Mouse (Mus musculus) thymus, adult 2 months (tissue): Measurements from ENCODE around the gene Ctcf. TPM values are rescaled to one million over a fixed set of nuclear protein-coding genes. Genes with fewer than 3 reads are reported as not detected.

Experiments
- DNase-seq: peaks from one replicate; pipeline ENCODE4 v3.0.0; 2021
- H3K27ac ChIP-seq: fragments of 200-500 bp; 2 replicates; pipeline ENCODE4 v1.5.1; 2012; ENCODE audit warnings: low read length, control low read depth; ENCODE audit not compliant: control insufficient read depth, insufficient read depth
- H3K27me3 ChIP-seq: fragments of 200-500 bp; 2 replicates; pipeline ENCODE4 v1.6.1; 2012; ENCODE audit warnings: mild to moderate bottlenecking, low read length, moderate library complexity, mixed read lengths; ENCODE audit not compliant: control insufficient read depth, insufficient read depth
- H3K36me3 ChIP-seq: fragments of 200-500 bp; 2 replicates; pipeline ENCODE4 v1.6.1; 2012; ENCODE audit warnings: mild to moderate bottlenecking, low read length, moderate library complexity; ENCODE audit not compliant: control insufficient read depth, insufficient read depth
- H3K4me1 ChIP-seq: fragments of 200-500 bp; replicated peaks from 2 replicates; pipeline ENCODE4 v1.6.1; 2012; ENCODE audit warnings: low read length; ENCODE audit not compliant: control insufficient read depth, insufficient read depth
- H3K4me3 ChIP-seq: fragments of 200-500 bp; 2 replicates; pipeline ENCODE4 v1.5.1; 2012; ENCODE audit warnings: mild to moderate bottlenecking, low read length, control low read depth, moderate library complexity; ENCODE audit not compliant: control insufficient read depth, insufficient read depth
- CTCF ChIP-seq: fragments of 200-500 bp; IDR thresholded peaks from 2 replicates; pipeline ENCODE4 v1.5.1; 2012; ENCODE audit warnings: mild to moderate bottlenecking, control low read depth, low read length, moderate library complexity, borderline replicate concordance; ENCODE audit not compliant: control insufficient read depth, poor library complexity, insufficient read depth; ENCODE audit errors: extremely low read depth
- POLR2A ChIP-seq: fragments of 200-500 bp; IDR thresholded peaks from 2 replicates; pipeline ENCODE4 v1.6.1; 2012; ENCODE audit warnings: mild to moderate bottlenecking, low read length, control low read depth, moderate library complexity; ENCODE audit not compliant: control insufficient read depth, poor library complexity, insufficient read depth; ENCODE audit errors: extremely low read depth
- WGBS: fragments of 180-500 bp; shearing (Covaris S2); methylation state at CpG from one replicate; pipeline ENCODE4 v1.1.7; 2018; 5-methylcytosine and 5-hydroxymethylcytosine counted together
- polyA plus RNA-seq: library from polyadenylated mRNA; depleted of rRNA; stranded (reverse); fragments of >200 nt; gene quantifications from 2 replicates; pipeline ENCODE4 v1.2.3, GENCODE M21; 2012; rRNA removed

Ctcf gene
- 67.0 and 89.4 TPM in 2 replicates for polyA plus RNA-seq

DNA sequence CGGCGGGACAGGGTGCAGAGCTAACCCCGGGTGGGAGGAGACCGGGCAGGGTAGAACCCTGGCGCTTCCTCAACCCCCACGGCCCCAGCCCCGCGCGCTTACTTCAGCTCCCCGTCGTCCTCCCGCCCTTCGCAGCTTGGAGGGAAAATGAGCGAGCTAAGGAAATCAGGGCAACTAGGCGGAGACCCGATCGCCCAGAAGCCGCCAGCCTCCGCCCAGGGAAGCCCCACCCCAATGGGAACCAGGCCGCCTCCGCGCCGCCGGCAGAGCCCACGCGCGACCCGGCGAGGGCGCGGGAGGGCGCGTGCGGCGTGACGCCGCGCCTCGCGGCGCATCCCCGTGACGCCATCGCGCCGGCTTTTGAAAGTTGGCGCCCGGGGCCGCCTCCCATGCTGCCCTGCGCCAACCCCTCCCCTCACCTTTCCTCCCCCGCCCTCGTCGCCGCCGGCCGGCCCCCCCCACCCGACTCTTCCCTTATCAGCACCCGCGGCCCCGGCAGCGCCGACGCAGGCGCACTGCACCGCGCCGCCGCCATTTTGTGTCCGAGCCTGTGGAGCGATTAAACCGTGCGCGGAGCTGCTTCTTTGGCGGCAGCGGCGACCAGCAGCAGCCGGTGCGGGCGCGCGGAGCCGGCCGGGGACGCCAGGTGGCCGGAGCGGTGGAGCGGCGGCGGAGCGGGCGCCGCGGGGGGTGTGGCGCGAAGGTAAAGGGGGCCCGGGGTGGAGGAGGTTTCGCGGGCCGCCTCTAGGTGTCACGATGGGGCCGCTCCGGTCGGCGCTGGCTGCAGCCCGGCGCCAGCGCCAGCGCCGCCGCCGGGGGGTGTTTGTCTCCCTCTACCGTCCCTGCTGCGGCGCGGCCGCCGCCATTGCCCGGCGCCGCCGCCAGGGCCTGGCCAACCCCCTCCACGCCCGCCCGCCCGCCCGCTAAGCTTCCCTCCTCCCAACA, at the start of gene Ctcf:
Gene Ctcf, plus strand, starts transcription at position 551 of the 945 bp plus-strand sequence.
- H3K27ac ChIP-seq: peak within 1 kb of the TSS; percentile 98
- TF ChIP-seq CTCF: peak; percentile 79
- TF ChIP-seq POLR2A: peak; percentile 88
- H3K27me3 ChIP-seq: no peaks in the 10 kb centered on the region
- peaks cover 9% of the 10 kb centered on the region for H3K4me1 ChIP-seq
- peak; percentile 95 for DNase-seq
- peak within 1 kb of the TSS; percentile 86 for H3K4me3 ChIP-seq
- H3K36me3 ChIP-seq: peaks cover 5% of the 10 kb centered on the region; the same call in 1 of the 2 replicates
- WGBS: under 1% methylated on average over 125 of the region's 126 CpGs

DNA sequence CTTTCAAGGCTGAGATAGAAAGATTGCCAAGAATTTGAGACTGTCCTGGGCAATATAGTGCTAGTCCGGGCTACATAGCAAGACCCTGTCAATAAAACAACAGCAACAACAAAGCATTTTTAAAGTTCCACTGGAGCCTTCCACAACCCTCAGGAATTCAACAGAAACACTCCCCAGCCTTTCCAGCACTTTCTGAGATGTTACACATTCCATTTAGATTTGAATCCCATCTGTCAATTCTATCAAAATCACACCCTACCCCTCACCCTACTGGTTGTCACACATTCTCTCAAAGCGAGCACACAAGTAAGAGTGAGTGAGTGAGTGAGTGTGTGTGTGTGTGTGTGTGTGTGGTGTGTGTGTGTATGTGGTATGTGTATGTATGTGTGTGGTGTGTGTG, 43.9 kb upstream of the Ctcf start:
- no peaks in the 10 kb centered on the region for H3K36me3 ChIP-seq
- no peak for TF ChIP-seq CTCF
- no peak for TF ChIP-seq POLR2A
- WGBS: 97% methylated on average over 2 of the region's 2 CpGs
- H3K4me1 ChIP-seq: peaks cover 13% of the 10 kb centered on the region
- no peak for DNase-seq
- no peaks in the 10 kb centered on the region for H3K27me3 ChIP-seq
- H3K27ac ChIP-seq: no peak overlapping the region
- no peak overlapping the region for H3K4me3 ChIP-seq

DNA sequence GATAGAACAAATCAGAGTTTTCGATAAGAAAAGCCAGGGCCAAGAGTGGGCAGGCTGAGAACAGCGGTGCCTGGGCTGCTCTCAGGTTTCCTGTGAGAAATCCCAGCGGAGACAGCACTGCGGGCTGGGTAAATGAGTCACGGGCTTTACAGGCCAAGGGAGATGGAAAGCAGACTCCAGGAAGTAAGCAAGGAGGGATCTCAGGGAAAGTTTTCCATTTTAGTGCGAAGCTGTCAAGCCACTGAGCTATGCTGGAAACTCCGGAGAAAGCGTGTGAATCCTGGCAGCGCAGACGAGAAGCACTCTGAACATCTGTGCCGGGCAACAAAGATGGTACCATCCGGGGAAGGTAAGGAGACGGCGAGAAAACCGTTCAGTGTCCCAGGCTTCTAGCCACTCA, 42.5 kb upstream of the Ctcf start:
- DNase-seq: no peak
- no peaks in the 10 kb centered on the region for H3K27me3 ChIP-seq
- peaks cover 13% of the 10 kb centered on the region for H3K4me1 ChIP-seq
- WGBS: 88% methylated on average over 15 of the region's 15 CpGs
- H3K36me3 ChIP-seq: no peaks in the 10 kb centered on the region
- no peak overlapping the region; the same call in 1 of the 2 replicates for H3K27ac ChIP-seq
- H3K4me3 ChIP-seq: no peak overlapping the region
- TF ChIP-seq CTCF (no peak), POLR2A (no peak)

- Histone ChIP-seq H3K4me1 (peaks cover 13% of the 10 kb centered on the region), H3K36me3 (no peaks in the 10 kb centered on the region), H3K4me3 (no peak overlapping the region), H3K27me3 (no peaks in the 10 kb centered on the region), H3K27ac (no peak overlapping the region; the same call in 1 of the 2 replicates)
- 91% methylated on average over 18 of the region's 18 CpGs for WGBS
- no peak for DNase-seq
- TF ChIP-seq POLR2A: no peak
- no peak for TF ChIP-seq CTCF
These were observed 41.7 kb upstream of the Ctcf start for GRCm38 (mm10) chr8:105594451-105595242.

GRCm38 (mm10) chr8:105596362-105597034, 39.9 kb upstream of the Ctcf start:
- Histone ChIP-seq H3K27ac (no peak overlapping the region), H3K27me3 (no peaks in the 10 kb centered on the region), H3K4me1 (peaks cover 13% of the 10 kb centered on the region), H3K36me3 (no peaks in the 10 kb centered on the region), H3K4me3 (peak overlapping the region; percentile 47)
- TF ChIP-seq POLR2A (0 out of 2 replicates have a peak, but pooled peaks have one; percentile 17), CTCF (peak; percentile 95)
- WGBS: 3% methylated on average over 14 of the region's 14 CpGs
- peak; percentile 83 for DNase-seq

- no peak for TF ChIP-seq CTCF
- TF ChIP-seq POLR2A: no peak
- no peaks in the 10 kb centered on the region for H3K36me3 ChIP-seq
- WGBS: 97% methylated on average over 6 of the region's 6 CpGs
- H3K27ac ChIP-seq: no peak overlapping the region
- H3K27me3 ChIP-seq: no peaks in the 10 kb centered on the region
- no peak for DNase-seq
- H3K4me3 ChIP-seq: no peak overlapping the region
- peaks cover 10% of the 10 kb centered on the region for H3K4me1 ChIP-seq
These were observed 37.6 kb upstream of the Ctcf start for GRCm38 (mm10) chr8:105598777-105599176.
